12 mouse cellular contexts compared by ENCODE assay signal in the genomic region with DNA sequence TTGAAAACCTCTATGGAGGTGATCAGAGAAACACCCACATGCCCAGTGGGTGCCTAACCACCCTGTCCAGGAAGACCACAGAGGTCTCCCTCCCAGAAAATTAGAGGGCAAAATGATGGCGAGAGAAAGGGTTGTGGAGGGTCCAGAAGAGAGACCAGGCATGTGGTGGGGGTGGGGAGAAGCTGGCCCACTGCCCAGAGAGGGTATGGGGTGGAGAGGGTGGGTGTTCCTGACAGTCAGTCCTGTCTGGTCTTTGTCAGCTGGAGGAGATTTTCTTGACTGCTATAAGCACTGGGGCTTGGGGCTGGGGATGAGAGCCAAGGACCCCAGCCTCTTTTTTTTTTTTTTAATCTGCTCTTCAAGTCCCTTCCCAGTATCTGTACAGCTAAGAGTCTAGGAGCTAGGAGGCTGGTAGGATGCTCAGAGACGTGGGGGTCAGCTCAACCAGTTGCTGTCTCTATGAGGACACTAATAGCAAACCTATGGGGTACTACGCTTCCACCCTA. TPM values are rescaled to one million over a fixed set of nuclear protein-coding genes. Genes with fewer than 3 reads are reported as not detected.
DNase-seq lines count a peak whose midpoint lies in the region; ATAC-seq lines count a peak whose summit lies in the region.
"Had no signal": no experiment of that assay in that cellular context is flagged by ENCODE, and none has a peak within 500 bp of the region (broad histone marks: within the 10 kb centered on the region; RNA-seq: fewer than 3 reads in every experiment).

No protein-coding gene starts in this region.

- no peak overlapping the region for H3K4me3 ChIP-seq in heart, embryonic 11.5 days (ENCODE audit: low read depth, low read length)
- no peak overlapping the region for H3K4me3 ChIP-seq in liver, embryonic 11.5 days (ENCODE audit: low read depth, low read length)
- H3K4me3 ChIP-seq in embryonic facial prominence, embryonic 14.5 days (ENCODE audit: low read depth, low read length) = no peak overlapping the region; the same call in 1 of the 2 replicates
- H3K4me3 ChIP-seq in liver, embryonic 15.5 days (replicated peaks) = no peak overlapping the region
- H3K4me3 ChIP-seq: erythroblast, embryonic 14.5 days had no signal

- H3K36me3 ChIP-seq in heart, embryonic 11.5 days (ENCODE audit: control insufficient read depth, insufficient read depth, low read length) = no peaks in the 10 kb centered on the region
- no peaks in the 10 kb centered on the region for H3K36me3 ChIP-seq in liver, embryonic 11.5 days (ENCODE audit: control insufficient read depth, insufficient read depth, low read length)
- H3K36me3 ChIP-seq in embryonic facial prominence, embryonic 14.5 days (ENCODE audit: control insufficient read depth, insufficient read depth, low read length) = no peaks in the 10 kb centered on the region
- H3K36me3 ChIP-seq in liver, embryonic 15.5 days (replicated peaks) = no peaks in the 10 kb centered on the region

- 20% methylated on average over 3 of the region's 3 CpGs for WGBS in heart, embryonic 11.5 days (ENCODE audit: insufficient replicate concordance)
- WGBS in liver, embryonic 11.5 days = 49% methylated on average over 3 of the region's 3 CpGs
- WGBS in embryonic facial prominence, embryonic 14.5 days = 45% methylated on average over 3 of the region's 3 CpGs
- 55% methylated on average over 3 of the region's 3 CpGs for WGBS in liver, embryonic 15.5 days (ENCODE audit: insufficient replicate concordance)

- intact Hi-C loops in heart, postnatal 36 days (cut with DNase I) = no loop called here

- peaks cover 72% of the 10 kb centered on the region for H3K4me1 ChIP-seq in heart, embryonic 11.5 days (ENCODE audit: control insufficient read depth, insufficient read depth, low read length)
- H3K4me1 ChIP-seq in liver, embryonic 11.5 days (replicated peaks; ENCODE audit: control insufficient read depth, insufficient read depth, low read length) = peaks cover 63% of the 10 kb centered on the region
- peaks cover 58% of the 10 kb centered on the region for H3K4me1 ChIP-seq in embryonic facial prominence, embryonic 14.5 days (ENCODE audit: control insufficient read depth, insufficient read depth, low read length)
- peaks cover 32% of the 10 kb centered on the region for H3K4me1 ChIP-seq in liver, embryonic 15.5 days (replicated peaks)

- peak overlapping the region; percentile 30; the same call in 1 of the 2 replicates for H3K9ac ChIP-seq in heart, embryonic 11.5 days (ENCODE audit: low read depth, low read length)
- H3K9ac ChIP-seq in liver, embryonic 11.5 days (ENCODE audit: low read depth, low read length) = no peak overlapping the region
- peak overlapping the region; percentile 80 for H3K9ac ChIP-seq in embryonic facial prominence, embryonic 14.5 days (ENCODE audit: low read depth, low read length)
- H3K9ac ChIP-seq in liver, embryonic 15.5 days = no peak overlapping the region
- H3K9ac ChIP-seq: liver, embryonic 14.5 days had no signal

- H3K4me2 ChIP-seq in heart, embryonic 11.5 days = peak overlapping the region; percentile 30; the same call in 1 of the 2 replicates
- H3K4me2 ChIP-seq in liver, embryonic 11.5 days = peak overlapping the region; percentile 53; the same call in 1 of the 2 replicates
- H3K4me2 ChIP-seq in embryonic facial prominence, embryonic 14.5 days (ENCODE audit: low read depth, low read length) = peak overlapping the region; percentile 63
- H3K4me2 ChIP-seq in liver, embryonic 15.5 days = no peak overlapping the region

- DNase-seq in heart, postnatal 36 days = no peak
- no peak for DNase-seq in liver, embryonic 11.5 days (ENCODE audit: low spot score)
- DNase-seq in liver = no peak
- peak; percentile 53 for DNase-seq in embryonic facial prominence, embryonic 14.5 days (ENCODE audit: low spot score)
- no peak for DNase-seq in layer of hippocampus, adult 9-11 months
- DNase-seq: heart, postnatal 14 days; kidney, adult 9 months had no signal

- no peaks in the 10 kb centered on the region for H3K9me3 ChIP-seq in heart, embryonic 11.5 days (replicated peaks; ENCODE audit: control insufficient read depth, low read length)
- no peaks in the 10 kb centered on the region for H3K9me3 ChIP-seq in liver, embryonic 11.5 days (ENCODE audit: control insufficient read depth, low read length)
- no peaks in the 10 kb centered on the region for H3K9me3 ChIP-seq in embryonic facial prominence, embryonic 14.5 days (ENCODE audit: control insufficient read depth, low read length)
- H3K9me3 ChIP-seq in liver, embryonic 15.5 days (replicated peaks) = no peaks in the 10 kb centered on the region

- H3K27me3 ChIP-seq in heart, embryonic 11.5 days (ENCODE audit: control insufficient read depth, insufficient read depth, low read length) = no peaks in the 10 kb centered on the region
- no peaks in the 10 kb centered on the region for H3K27me3 ChIP-seq in liver, embryonic 11.5 days (replicated peaks; ENCODE audit: control insufficient read depth, insufficient read depth, low read length)
- H3K27me3 ChIP-seq in embryonic facial prominence, embryonic 14.5 days (replicated peaks; ENCODE audit: control insufficient read depth, insufficient read depth, low read length) = no peaks in the 10 kb centered on the region
- H3K27me3 ChIP-seq in liver, embryonic 15.5 days = peaks cover 11% of the 10 kb centered on the region

- no peak for ATAC-seq in heart, embryonic 11.5 days (replicated peaks; ENCODE audit: insufficient number of reproducible peaks, low FRiP score, low TSS enrichment)
- no peak for ATAC-seq in liver, embryonic 11.5 days (replicated peaks; ENCODE audit: low FRiP score)
- no peak for ATAC-seq in embryonic facial prominence, embryonic 14.5 days (ENCODE audit: low read depth)
- ATAC-seq in liver, embryonic 15.5 days (ENCODE audit: insufficient read depth) = no peak
- no peak for ATAC-seq in CD4-positive, CD25-positive, alpha-beta regulatory T cell, adult 4 months

- H3K27ac ChIP-seq in heart, embryonic 11.5 days (ENCODE audit: low read depth, low read length) = peak overlapping the region; percentile 97
- peak overlapping the region; percentile 94 for H3K27ac ChIP-seq in liver, embryonic 11.5 days (ENCODE audit: low read depth, low read length)
- H3K27ac ChIP-seq in embryonic facial prominence, embryonic 14.5 days (replicated peaks; ENCODE audit: low read depth, low read length) = peak overlapping the region; percentile 96
- H3K27ac ChIP-seq in liver, embryonic 15.5 days (replicated peaks) = peak overlapping the region; percentile 41
- H3K27ac ChIP-seq: liver, embryonic 14.5 days had no signal

RNA-seq across cellular contexts. Expression of a gene that starts 41.7 kb away (rescaled TPM):
- 15.4 and 19.3 TPM in 2 replicates for polyA plus RNA-seq in heart, embryonic 11.5 days (2014; fragmentation: Nextera tagmentation; extraction: Ambion mirVana)
- 10 to 100 TPM; 12.8 to 13.1 TPM for total RNA-seq in heart, postnatal 36 days (2021)
- polyA plus RNA-seq in liver, embryonic 11.5 days (2014; fragmentation: Nextera tagmentation; extraction: Ambion mirVana) = 20.8 and 22.2 TPM in 2 replicates
- polyA plus RNA-seq in embryonic facial prominence, embryonic 14.5 days (2014; fragmentation: Nextera tagmentation; extraction: Ambion mirVana) = 30.3 and 33.1 TPM in 2 replicates
- 9.8 and 11.9 TPM in 2 replicates for polyA plus RNA-seq in liver, embryonic 15.5 days (2015; fragmentation: Nextera tagmentation; extraction: Ambion mirVana)
- 1 to 10 TPM; 2.6 to 3.0 TPM for polyA plus RNA-seq in CD4-positive, CD25-positive, alpha-beta regulatory T cell, adult 4 months (2017; shearing (Covaris generic))

Comparison
In these comparisons a context has a peak if more than half of its experiments do, and no peak if none do; other contexts are left out.
1. H3K27ac ChIP-seq: peak in every context shown above with its lines; median percentile 97 in heart, embryonic 11.5 days; 96 in embryonic facial prominence, embryonic 14.5 days; 94 in liver, embryonic 11.5 days; 41 in liver, embryonic 15.5 days.
2. H3K9ac ChIP-seq: peak in heart, embryonic 11.5 days (single experiment) and embryonic facial prominence, embryonic 14.5 days (single experiment); none in liver, embryonic 11.5 days (single experiment) and liver, embryonic 15.5 days (single experiment).